Mouse (Mus musculus): ENCODE measurements around the gene Zfp74. TPM values are rescaled to one million over a fixed set of nuclear protein-coding genes. Genes with fewer than 3 reads are reported as not detected.
"Not testable (repeated sequence)": the region's sequence is repeated elsewhere in the genome, so short reads cannot be mapped to it uniquely, and the experiment has no call there.

Zfp74 gene
- polyA plus RNA-seq, 1 experiment, result 17.3 TPM

GRCm38 (mm10) chr7:29983690-29984380, 29.9 kb upstream of the Zfp74 start, which contains the start of gene Zfp568:
TSS of gene Zfp568 (plus strand) at chr7:29983955.
- Histone ChIP-seq H3K27me3 (ENCODE audit: control insufficient read depth, insufficient read depth, low read length) (no peaks in the 10 kb centered on the region), H3K4me3 (replicated peaks; ENCODE audit: insufficient read depth, low read depth, low read length) (peak within 1 kb of the TSS; percentile 88), H3K4me1 (ENCODE audit: control insufficient read depth, insufficient read depth, low read length) (no peaks in the 10 kb centered on the region), H3K27ac (ENCODE audit: insufficient read depth, low read length) (peak within 1 kb of the TSS; percentile 52)
- under 1% methylated on average over 61 of the region's 62 CpGs for WGBS
- TF ChIP-seq CTCF (IDR thresholded peaks at IDR 0.05; ENCODE audit: borderline replicate concordance, insufficient read depth, low read depth, low read length) (peak; percentile 21; the same call in 1 of the 2 replicates), POLR2A (IDR thresholded peaks at IDR 0.05; ENCODE audit: borderline replicate concordance, insufficient read depth, low read length) (peak; percentile 97)
- DNase-seq, result peak; percentile 94

DNA sequence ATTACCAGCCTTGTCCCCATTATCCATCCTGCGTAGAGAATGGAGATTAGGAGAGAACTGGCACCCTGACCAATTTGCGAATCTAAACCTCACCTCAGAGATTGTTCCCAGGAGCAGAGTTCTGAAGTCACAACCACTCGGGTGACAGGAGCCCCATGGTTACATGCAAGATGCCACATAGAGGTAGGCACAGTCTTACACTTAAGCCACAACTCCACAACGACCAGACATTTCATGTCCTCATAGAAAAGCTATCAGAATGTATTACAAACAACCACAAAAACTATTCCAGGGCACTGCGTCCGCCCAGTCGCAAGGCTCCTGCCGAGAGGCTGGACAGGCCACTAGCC, 29.4 kb upstream of the Zfp74 start:
- Histone ChIP-seq H3K27me3 (ENCODE audit: control insufficient read depth, insufficient read depth, low read length) (no peaks in the 10 kb centered on the region), H3K4me1 (ENCODE audit: control insufficient read depth, insufficient read depth, low read length) (no peaks in the 10 kb centered on the region), H3K27ac (ENCODE audit: insufficient read depth, low read length) (peak overlapping the region; percentile 52), H3K4me3 (replicated peaks; ENCODE audit: insufficient read depth, low read depth, low read length) (peak overlapping the region; percentile 88)
- no peak for DNase-seq
- TF ChIP-seq POLR2A (IDR thresholded peaks at IDR 0.05; ENCODE audit: borderline replicate concordance, insufficient read depth, low read length) (no peak), CTCF (IDR thresholded peaks at IDR 0.05; ENCODE audit: borderline replicate concordance, insufficient read depth, low read depth, low read length) (no peak)
- WGBS, result under 1% methylated on average over 8 of the region's 8 CpGs

DNA sequence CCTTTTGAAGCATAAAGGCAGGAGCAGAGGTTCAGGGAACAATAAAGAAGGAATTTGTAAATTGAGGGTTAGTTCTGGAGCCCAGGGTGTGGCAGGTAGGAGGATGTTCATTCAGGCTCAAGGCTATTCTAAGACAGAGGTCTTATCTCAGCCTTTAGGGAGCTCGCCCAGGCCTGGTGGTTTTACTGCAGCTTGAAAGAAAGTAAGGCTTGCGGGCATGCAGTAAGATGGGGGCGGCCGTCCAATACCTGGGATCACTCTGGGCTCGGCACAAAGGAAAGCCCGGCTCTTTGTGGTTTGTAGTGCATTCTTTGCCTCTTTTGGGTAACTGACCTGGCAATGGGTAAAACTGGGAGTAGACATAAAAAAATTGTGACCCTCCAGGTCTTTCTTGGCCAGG, 29.0 kb upstream of the Zfp74 start:
- no peaks in the 10 kb centered on the region for H3K27me3 ChIP-seq (ENCODE audit: control insufficient read depth, insufficient read depth, low read length)
- TF ChIP-seq POLR2A (IDR thresholded peaks at IDR 0.05; ENCODE audit: borderline replicate concordance, insufficient read depth, low read length) (no peak), CTCF (IDR thresholded peaks at IDR 0.05; ENCODE audit: borderline replicate concordance, insufficient read depth, low read depth, low read length) (no peak)
- H3K4me3 ChIP-seq (replicated peaks; ENCODE audit: insufficient read depth, low read depth, low read length), result peak overlapping the region; percentile 88
- peak overlapping the region; percentile 52 for H3K27ac ChIP-seq (ENCODE audit: insufficient read depth, low read length)
- peak in 1 of 2 experiments; percentile 29 for DNase-seq
- WGBS, result 31% methylated on average over 6 of the region's 6 CpGs
- no peaks in the 10 kb centered on the region for H3K4me1 ChIP-seq (ENCODE audit: control insufficient read depth, insufficient read depth, low read length)

DNA sequence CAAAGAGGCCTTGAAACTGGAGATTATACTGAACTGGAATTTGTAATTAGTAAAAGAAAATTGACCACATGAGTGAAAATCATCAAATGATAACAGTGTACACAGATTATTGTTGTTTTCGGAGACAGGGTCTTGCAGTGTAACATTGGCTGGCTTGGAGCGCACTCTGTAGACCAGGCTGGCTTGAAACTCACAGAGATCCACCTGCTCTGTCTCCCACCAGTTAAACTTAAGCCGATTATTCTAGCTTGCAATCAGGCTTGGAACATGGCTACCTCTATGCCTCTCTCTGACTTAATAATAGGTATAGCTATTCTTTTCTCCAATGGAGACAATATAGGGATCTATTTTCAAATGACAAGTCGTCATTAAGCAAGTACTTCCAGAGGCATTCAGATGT, 28.5 kb upstream of the Zfp74 start:
- TF ChIP-seq CTCF (IDR thresholded peaks at IDR 0.05; ENCODE audit: borderline replicate concordance, insufficient read depth, low read depth, low read length) (no peak), POLR2A (IDR thresholded peaks at IDR 0.05; ENCODE audit: borderline replicate concordance, insufficient read depth, low read length) (no peak)
- 81% methylated on average over 4 of the region's 4 CpGs for WGBS
- H3K27me3 ChIP-seq (ENCODE audit: control insufficient read depth, insufficient read depth, low read length), result no peaks in the 10 kb centered on the region
- no peaks in the 10 kb centered on the region for H3K4me1 ChIP-seq (ENCODE audit: control insufficient read depth, insufficient read depth, low read length)
- H3K27ac ChIP-seq (ENCODE audit: insufficient read depth, low read length), result no peak overlapping the region
- H3K4me3 ChIP-seq (replicated peaks; ENCODE audit: insufficient read depth, low read depth, low read length), result no peak overlapping the region
- no peak for DNase-seq

- no peaks in the 10 kb centered on the region for H3K27me3 ChIP-seq (ENCODE audit: control insufficient read depth, insufficient read depth, low read length)
- no peaks in the 10 kb centered on the region for H3K4me1 ChIP-seq (ENCODE audit: control insufficient read depth, insufficient read depth, low read length)
- no peak overlapping the region for H3K27ac ChIP-seq (ENCODE audit: insufficient read depth, low read length)
- TF ChIP-seq CTCF (IDR thresholded peaks at IDR 0.05; ENCODE audit: borderline replicate concordance, insufficient read depth, low read depth, low read length) (no peak), POLR2A (IDR thresholded peaks at IDR 0.05; ENCODE audit: borderline replicate concordance, insufficient read depth, low read length) (no peak)
- WGBS, result 90% methylated on average over 3 of the region's 3 CpGs
- no peak for DNase-seq
- no peak overlapping the region for H3K4me3 ChIP-seq (replicated peaks; ENCODE audit: insufficient read depth, low read depth, low read length)
Measured at GRCm38 (mm10) chr7:29981860-29982259, 28.0 kb upstream of the Zfp74 start.

GRCm38 (mm10) chr7:29981455-29981854, 27.6 kb upstream of the Zfp74 start:
- no peaks in the 10 kb centered on the region for H3K4me1 ChIP-seq (ENCODE audit: control insufficient read depth, insufficient read depth, low read length)
- WGBS, result 51% methylated on average over 5 of the region's 5 CpGs

DNA sequence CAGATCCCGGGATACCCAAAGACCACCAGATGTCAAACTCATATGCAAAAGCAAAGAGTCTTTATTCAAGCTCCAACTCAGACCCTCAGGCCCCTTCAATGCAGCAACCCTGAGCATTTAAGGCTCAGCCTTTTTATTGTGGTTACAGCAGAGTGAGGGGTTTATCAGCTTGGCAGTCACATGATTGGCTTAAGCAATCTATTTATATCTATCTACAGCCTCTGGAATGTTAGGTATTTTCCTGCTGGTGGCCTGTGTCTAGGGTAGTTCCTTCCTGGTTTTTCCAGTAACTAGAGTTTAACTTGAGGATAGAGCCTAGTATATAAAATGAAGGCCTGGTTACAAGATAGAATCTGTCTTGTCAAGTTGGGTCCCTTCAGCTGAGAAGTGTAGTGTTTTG, 26.9 kb upstream of the Zfp74 start:
- no peaks in the 10 kb centered on the region for H3K27me3 ChIP-seq (ENCODE audit: control insufficient read depth, insufficient read depth, low read length)

More at GRCm38 (mm10) chr7:29981455-29981854, 27.6 kb upstream of the Zfp74 start:
- TF ChIP-seq CTCF (IDR thresholded peaks at IDR 0.05; ENCODE audit: borderline replicate concordance, insufficient read depth, low read depth, low read length), result no peak
- TF ChIP-seq POLR2A (IDR thresholded peaks at IDR 0.05; ENCODE audit: borderline replicate concordance, insufficient read depth, low read length), result no peak
- DNase-seq, result no peak
- no peaks in the 10 kb centered on the region for H3K27me3 ChIP-seq (ENCODE audit: control insufficient read depth, insufficient read depth, low read length)
- no peak overlapping the region for H3K27ac ChIP-seq (ENCODE audit: insufficient read depth, low read length)
- H3K4me3 ChIP-seq (replicated peaks; ENCODE audit: insufficient read depth, low read depth, low read length), result no peak overlapping the region

GRCm38 (mm10) chr7:29970686-29971085, 16.8 kb upstream of the Zfp74 start:
- Histone ChIP-seq H3K4me3 (replicated peaks; ENCODE audit: insufficient read depth, low read depth, low read length) (no peak overlapping the region), H3K27me3 (ENCODE audit: control insufficient read depth, insufficient read depth, low read length) (no peaks in the 10 kb centered on the region), H3K4me1 (ENCODE audit: control insufficient read depth, insufficient read depth, low read length) (no peaks in the 10 kb centered on the region), H3K27ac (ENCODE audit: insufficient read depth, low read length) (no peak overlapping the region)
- WGBS, result 89% methylated on average over 9 of the region's 9 CpGs
- TF ChIP-seq POLR2A (IDR thresholded peaks at IDR 0.05; ENCODE audit: borderline replicate concordance, insufficient read depth, low read length), result no peak
- TF ChIP-seq CTCF (IDR thresholded peaks at IDR 0.05; ENCODE audit: borderline replicate concordance, insufficient read depth, low read depth, low read length), result no peak
- no peak for DNase-seq

More for the DNA sequence above, 26.9 kb upstream of the Zfp74 start:
- Histone ChIP-seq H3K4me3 (replicated peaks; ENCODE audit: insufficient read depth, low read depth, low read length) (no peak overlapping the region), H3K27ac (ENCODE audit: insufficient read depth, low read length) (no peak overlapping the region), H3K4me1 (ENCODE audit: control insufficient read depth, insufficient read depth, low read length) (no peaks in the 10 kb centered on the region)
- 93% methylated on average over 1 of the region's 1 CpGs for WGBS
- no peak for TF ChIP-seq POLR2A (IDR thresholded peaks at IDR 0.05; ENCODE audit: borderline replicate concordance, insufficient read depth, low read length)
- TF ChIP-seq CTCF (IDR thresholded peaks at IDR 0.05; ENCODE audit: borderline replicate concordance, insufficient read depth, low read depth, low read length), result no peak
- no peak for DNase-seq

- 46% methylated on average over 39 of the region's 39 CpGs for WGBS
- not testable (repeated sequence) for H3K27me3 ChIP-seq (ENCODE audit: control insufficient read depth, insufficient read depth, low read length); H3K27ac ChIP-seq (ENCODE audit: insufficient read depth, low read length); H3K4me3 ChIP-seq (replicated peaks; ENCODE audit: insufficient read depth, low read depth, low read length); H3K4me1 ChIP-seq (ENCODE audit: control insufficient read depth, insufficient read depth, low read length); DNase-seq
Measured at GRCm38 (mm10) chr7:29965115-29965810, 11.4 kb upstream of the Zfp74 start.

Measured in cerebellum, adult 2 months (tissue).